Mouse (Mus musculus): ENCODE data around the gene Gm4969.

DNA sequence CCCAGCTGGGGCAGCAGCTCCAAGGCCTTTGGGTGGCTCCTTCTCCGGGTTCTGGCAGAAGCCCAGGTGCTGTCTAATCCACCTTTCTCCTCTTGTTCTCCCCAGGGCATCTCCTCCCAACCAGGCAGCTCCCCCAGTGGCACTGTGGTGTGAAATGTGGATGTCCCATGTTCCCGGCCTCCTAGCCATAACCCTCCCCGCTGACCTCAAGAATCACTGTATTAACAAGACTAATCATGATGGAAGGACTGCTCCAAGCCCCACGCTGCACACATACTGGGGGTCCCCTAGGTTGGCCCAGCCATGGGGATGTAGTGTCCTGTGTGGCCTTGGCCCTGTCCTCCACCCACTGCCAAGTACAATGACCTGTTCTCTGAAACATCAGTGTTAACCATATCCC is 36.0 kb downstream of the Gm4969 start:
- TF ChIP-seq CTCF (IDR thresholded peaks at IDR 0.05; ENCODE audit: control insufficient read depth, insufficient read depth, insufficient read length) (no peak), MYOD1 (IDR thresholded peaks at IDR 0.05; ENCODE audit: control insufficient read depth, insufficient read length, low read depth) (no peak), USF1 (IDR thresholded peaks at IDR 0.05; ENCODE audit: low read depth) (no peak)

Measured in C2C12 (cell line).